Mouse (Mus musculus): ENCODE data around the gene E130114P18Rik. TPM values are rescaled to one million over a fixed set of nuclear protein-coding genes. Genes with fewer than 3 reads are reported as not detected.

E130114P18Rik gene
- total RNA-seq, 2 experiments from 2014 or later = not detected

- no peak for DNase-seq
Measured at GRCm38 (mm10) chr4:97557585-97557984, 220.3 kb downstream of the E130114P18Rik start.

- no peak for DNase-seq
Measured at GRCm38 (mm10) chr4:97544016-97544415, 233.9 kb downstream of the E130114P18Rik start.

- DNase-seq = no peak
Measured at GRCm38 (mm10) chr4:97532072-97532471, 245.8 kb downstream of the E130114P18Rik start.

- DNase-seq = no peak
Measured at GRCm38 (mm10) chr4:97528517-97528916, 249.4 kb downstream of the E130114P18Rik start.

Other genes with a start within 250 kb of the E130114P18Rik start
- gene Nfia, start 5.3 kb downstream of the E130114P18Rik start, total RNA-seq (2021) = 100 to 1,000 TPM; 115 to 127 TPM